Comparison of ENCODE assay signal across 9 mouse cellular contexts in the genomic region with DNA sequence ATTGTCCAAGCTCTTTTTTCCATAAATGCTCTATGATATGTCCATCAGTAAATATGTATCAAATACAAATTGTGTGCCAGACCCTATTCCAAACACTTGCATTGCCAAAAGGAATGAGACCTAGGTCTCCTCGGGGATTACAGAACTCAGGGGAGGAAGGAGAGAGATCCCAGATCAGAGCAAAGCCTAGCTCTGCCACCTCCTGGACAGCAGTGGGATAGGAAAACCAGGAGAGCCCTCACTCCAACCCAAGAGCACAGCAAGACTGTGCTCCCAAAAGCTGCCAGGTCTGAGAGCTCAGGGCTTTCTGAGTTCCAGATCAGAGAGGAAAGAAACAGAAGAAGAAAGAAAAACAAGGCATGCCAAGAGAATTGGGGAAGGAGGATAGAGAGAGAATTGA. TPM values are rescaled to one million over a fixed set of nuclear protein-coding genes. Genes with fewer than 3 reads are reported as not detected.
A peak's percentile ranks its signal among the peaks of the same experiment; 100 is the strongest.
DNase-seq lines count a peak whose midpoint lies in the region; ATAC-seq and TF ChIP-seq lines count a peak whose summit lies in the region.
"Had no signal": no experiment of that assay in that cellular context is flagged by ENCODE, and none has a peak within 500 bp of the region (broad histone marks: within the 10 kb centered on the region; RNA-seq: fewer than 3 reads in every experiment).

No protein-coding gene starts in this region.

- TF ChIP-seq POLR2A in CH12.LX (IDR thresholded peaks at IDR 0.05; ENCODE audit: low read depth, low read length), result no peak

- H3K27ac ChIP-seq in CH12.LX (ENCODE audit: insufficient read depth, low read depth), result no peak overlapping the region
- H3K27ac ChIP-seq: midbrain, embryonic 12.5 days had no signal

- H3K9ac ChIP-seq in CH12.LX (ENCODE audit: insufficient read depth, low read depth), result no peak overlapping the region
- H3K9ac ChIP-seq: midbrain, embryonic 12.5 days had no signal

- no peak overlapping the region for H3K4me3 ChIP-seq in CH12.LX (replicated peaks in 1 of 3; ENCODE audit: low read depth in 2 of 3, low read length in 2 of 3, poor library complexity in 1 of 3)
- H3K4me3 ChIP-seq: midbrain, embryonic 12.5 days had no signal

- dilution Hi-C loops in CH12.LX (cut with MboI; ENCODE audit: extremely low pct_ligation_motif_present, extremely low pct_unique_long_range_greater_than_20kb, low sequenced_read_pairs), result no loop called here

- H3K9me3 ChIP-seq in CH12.LX (replicated peaks; ENCODE audit: low read length), result no peaks in the 10 kb centered on the region
- H3K9me3 ChIP-seq: midbrain, embryonic 12.5 days had no signal

- no peaks in the 10 kb centered on the region for H3K79me2 ChIP-seq in CH12.LX (replicated peaks; ENCODE audit: control insufficient read depth, extremely low read depth, insufficient read depth, poor library complexity, severe bottlenecking)

- TF ChIP-seq RAD21 in CH12.LX (IDR thresholded peaks at IDR 0.05; ENCODE audit: low read depth, low read length), result peak; percentile 41

- in situ Hi-C loops in CH12.LX (cut with MboI; ENCODE audit: low pct_ligation_motif_present, low pct_unique_long_range_greater_than_20kb, low sequenced_read_pairs), result no loop called here

- TF ChIP-seq EP300 in CH12.LX (IDR thresholded peaks at IDR 0.05; ENCODE audit: low read length), result no peak

- H3K4me2 ChIP-seq in CH12.LX (ENCODE audit: insufficient read depth, low read depth, poor library complexity, severe bottlenecking), result no peak overlapping the region
- H3K4me2 ChIP-seq: midbrain, embryonic 12.5 days had no signal

- TF ChIP-seq CTCF in CH12.LX (conservative IDR thresholded peaks at IDR 0.05 in 1 of 2, IDR thresholded peaks at IDR 0.05 in 1 of 2; ENCODE audit: low read depth in 2 of 2, low read length in 2 of 2), result peak in 1 of 2 experiments; percentile 57; a peak in 2 of 4 replicates

- peak; percentile 30 for DNase-seq in layer of hippocampus, adult 11-12 months (ENCODE audit: low spot score)
- DNase-seq in layer of hippocampus, adult 9-11 months, result no peak
- DNase-seq in CH12.LX (ENCODE audit: extremely low read depth) (no peak), ES-CJ7 (ENCODE audit: low read depth, low spot score) (peak; percentile 46)
- DNase-seq in kidney, adult 9 months, result peak; percentile 36
- DNase-seq in c-Kit-positive CD71-positive TER-119-positive erythroid progenitor cells, embryonic 14.5 days (ENCODE audit: low spot score), result no peak

- peaks cover 0 to 5% of the 10 kb centered on the region in 2 experiments; a peak in 1 of 4 replicates for H3K4me1 ChIP-seq in CH12.LX (ENCODE audit: control insufficient read depth in 1 of 2, insufficient read depth in 2 of 2)
- H3K4me1 ChIP-seq: midbrain, embryonic 12.5 days had no signal

- H3K36me3 ChIP-seq in CH12.LX (replicated peaks in 1 of 2; ENCODE audit: control insufficient read depth in 1 of 2, insufficient read depth in 1 of 2, low read length in 1 of 2), result no peaks in the 10 kb centered on the region
- H3K36me3 ChIP-seq: midbrain, embryonic 12.5 days had no signal

- no peak for ATAC-seq in inflammation-experienced regulatory T-cells, adult 6 months

- H3K27me3 ChIP-seq in CH12.LX (replicated peaks), result no peaks in the 10 kb centered on the region
- H3K27me3 ChIP-seq: midbrain, embryonic 12.5 days had no signal

TF ChIP-seq in CH12.LX, 34 proteins besides CTCF, POLR2A, EP300 and RAD21:
- TF ChIP-seq JUND (conservative IDR thresholded peaks at IDR 0.05; ENCODE audit: low read depth, low read length) (no peak), MAX (IDR thresholded peaks at IDR 0.05; ENCODE audit: low read length) (no peak), ETS1 (conservative IDR thresholded peaks at IDR 0.05; ENCODE audit: low read depth, low read length) (no peak), MEF2A (IDR thresholded peaks at IDR 0.05; ENCODE audit: borderline replicate concordance, low read depth, low read length) (no peak), SMC3 (IDR thresholded peaks at IDR 0.05; ENCODE audit: low read depth, low read length) (no peak; the same call in none of the 2 replicates), ZNF384 (IDR thresholded peaks at IDR 0.05; ENCODE audit: low read depth, low read length) (no peak), SIN3A (IDR thresholded peaks at IDR 0.05; ENCODE audit: low read length) (no peak), USF1 (IDR thresholded peaks at IDR 0.05; ENCODE audit: low read depth, low read length) (no peak), USF2 (conservative IDR thresholded peaks at IDR 0.05; ENCODE audit: low read depth, low read length) (no peak), MYC (IDR thresholded peaks at IDR 0.05; ENCODE audit: low read depth, low read length) (no peak), MAZ (IDR thresholded peaks at IDR 0.05; ENCODE audit: low read depth, low read length) (no peak), CHD1 (IDR thresholded peaks at IDR 0.05; ENCODE audit: low read depth, low read length) (no peak), ZC3H11A (IDR thresholded peaks at IDR 0.05; ENCODE audit: low read depth, low read length) (no peak), PAX5 (IDR thresholded peaks at IDR 0.05; ENCODE audit: low read length) (no peak)

RNA-seq across cellular contexts. Expression of a gene that starts 1.2 kb away (rescaled TPM):
- not detected in 2 replicates for total RNA-seq in CH12.LX (2012; rRNA removed)
- not detected in 2 replicates for total RNA-seq in CH12.LX (2014; rRNA removed)
- not detected in 2 replicates for polyA plus RNA-seq in CH12.LX (2012; ENCODE audit: insufficient read length, low read depth)
- under 1 TPM in 1 of 3 experiments, not detected in 2; 0.66 TPM for polyA plus RNA-seq in inflammation-experienced regulatory T-cells, adult 6 months (2017; shearing (Covaris generic))
- polyA plus RNA-seq: large intestine, adult 2 months; midbrain, embryonic 12.5 days had no signal

RNA-seq across cellular contexts. Expression of a gene that starts 21.1 kb away (rescaled TPM):
- total RNA-seq in CH12.LX (2012; rRNA removed) (8.1 and 8.9 TPM in 2 replicates), CH12.LX (2014; rRNA removed) (1.1 and 1.5 TPM in 2 replicates)
- polyA plus RNA-seq in CH12.LX (2012; ENCODE audit: insufficient read length, low read depth), result 1.6 and 1.7 TPM in 2 replicates
- 10 to 100 TPM; 20.1 to 44.4 (median 44.1) TPM for polyA plus RNA-seq in inflammation-experienced regulatory T-cells, adult 6 months (2017; shearing (Covaris generic))

RNA-seq across cellular contexts. Expression of a gene that starts 22.9 kb away (rescaled TPM):
- total RNA-seq in CH12.LX (2012; rRNA removed) (20.2 and 21.8 TPM in 2 replicates), CH12.LX (2014; rRNA removed) (23.0 and 29.7 TPM in 2 replicates)
- 24.6 and 32.6 TPM in 2 replicates for polyA plus RNA-seq in CH12.LX (2012; ENCODE audit: insufficient read length, low read depth)
- 10 to 100 TPM; 17.7 to 40.4 (median 40.3) TPM for polyA plus RNA-seq in inflammation-experienced regulatory T-cells, adult 6 months (2017; shearing (Covaris generic))

RNA-seq across cellular contexts. Expression of a gene that starts 56.3 kb away (rescaled TPM):
- total RNA-seq in CH12.LX (2012; rRNA removed), result 10.8 and 11.1 TPM in 2 replicates
- 7.8 and 8.0 TPM in 2 replicates for total RNA-seq in CH12.LX (2014; rRNA removed)
- polyA plus RNA-seq in CH12.LX (2012; ENCODE audit: insufficient read length, low read depth), result 9.8 and 11.7 TPM in 2 replicates
- polyA plus RNA-seq in inflammation-experienced regulatory T-cells, adult 6 months (2017; shearing (Covaris generic)), result not detected

Comparison
In these comparisons a context has a peak if more than half of its experiments do, and no peak if none do; other contexts are left out.
1. DNase-seq: peak in layer of hippocampus, adult 11-12 months (single experiment), ES-CJ7 (single experiment) and kidney, adult 9 months (single experiment); none in layer of hippocampus, adult 9-11 months (single experiment), CH12.LX (single experiment) and c-Kit-positive CD71-positive TER-119-positive erythroid progenitor cells, embryonic 14.5 days (single experiment).